Mouse (Mus musculus) forebrain, embryonic 10.5 days (tissue): Measurements from ENCODE around the gene Pcmt1. TPM values are rescaled to one million over a fixed set of nuclear protein-coding genes. Genes with fewer than 3 reads are reported as not detected.
"Not testable (repeated sequence)": the region's sequence is repeated elsewhere in the genome, so short reads cannot be mapped to it uniquely, and the experiment has no call there.

Experiments used
- DNase-seq: peaks from one replicate; pipeline ENCODE4 v3.0.0-alpha.2; 2017; ENCODE audit warnings: low spot score; ENCODE audit errors: extremely low spot score
- H3K27ac ChIP-seq: fragments of 300-500 bp; sonication (generic); 2 replicates; pipeline ENCODE4 v1.5.1; 2016; ENCODE audit warnings: mild to moderate bottlenecking
- H3K27me3 ChIP-seq: fragments of 300-500 bp; sonication (generic); 2 replicates; pipeline ENCODE4 v1.6.1; 2016; ENCODE audit warnings: mild to moderate bottlenecking; ENCODE audit not compliant: poor library complexity, severe bottlenecking
- H3K36me3 ChIP-seq: fragments of 300-500 bp; sonication (generic); replicated peaks from 2 replicates; pipeline ENCODE4 v1.6.1; 2016; ENCODE audit warnings: mild to moderate bottlenecking, moderate library complexity
- H3K4me1 ChIP-seq: fragments of 300-500 bp; sonication (generic); 2 replicates; pipeline ENCODE4 v1.6.1; 2016
- H3K4me3 ChIP-seq: fragments of 300-500 bp; sonication (generic); 2 replicates; pipeline ENCODE4 v1.5.1; 2016; ENCODE audit warnings: mild to moderate bottlenecking, moderate library complexity
- H3K9me3 ChIP-seq: fragments of 300-500 bp; sonication (generic); 2 replicates; pipeline ENCODE4 v1.6.1; 2016; ENCODE audit warnings: mild to moderate bottlenecking, moderate library complexity
- WGBS: fragments of 180-500 bp; shearing (Covaris S2); methylation state at CpG from one replicate; pipeline ENCODE4 v1.1.7; 2016; 5-methylcytosine and 5-hydroxymethylcytosine counted together
- polyA plus RNA-seq: library from polyadenylated mRNA; unstranded; fragments of >200 nt; fragmentation: Nextera tagmentation; extraction: Ambion mirVana; gene quantifications from 2 replicates; pipeline ENCODE4 v1.2.1, GENCODE M21; 2016

Pcmt1 gene
- polyA plus RNA-seq, 1 experiment from 2014 or later = 134 TPM

- Histone ChIP-seq H3K27me3 (no peaks in the 10 kb centered on the region), H3K4me1 (no peaks in the 10 kb centered on the region), H3K27ac (no peak overlapping the region), H3K4me3 (no peak overlapping the region), H3K36me3 (peaks cover 52% of the 10 kb centered on the region), H3K9me3 (no peaks in the 10 kb centered on the region)
- WGBS = 91% methylated on average over 4 of the region's 4 CpGs
- DNase-seq = no peak
Measured at GRCm38 (mm10) chr10:7629092-7629491, 51.8 kb downstream of the Pcmt1 start.

- WGBS = 98% methylated on average over 3 of the region's 3 CpGs
- H3K27ac ChIP-seq = no peak overlapping the region
- no peaks in the 10 kb centered on the region for H3K4me1 ChIP-seq
- no peaks in the 10 kb centered on the region for H3K27me3 ChIP-seq
- H3K4me3 ChIP-seq = no peak overlapping the region
- DNase-seq = no peak
- H3K9me3 ChIP-seq = no peaks in the 10 kb centered on the region
- H3K36me3 ChIP-seq = peaks cover 16% of the 10 kb centered on the region
Measured at GRCm38 (mm10) chr10:7623861-7624518, 56.9 kb downstream of the Pcmt1 start.

GRCm38 (mm10) chr10:7622378-7622777 lies 58.6 kb downstream of the Pcmt1 start:
- H3K9me3 ChIP-seq = no peaks in the 10 kb centered on the region
- 92% methylated on average over 3 of the region's 3 CpGs for WGBS
- no peak overlapping the region for H3K4me3 ChIP-seq
- peaks cover 4% of the 10 kb centered on the region for H3K36me3 ChIP-seq
- no peak for DNase-seq
- no peaks in the 10 kb centered on the region for H3K27me3 ChIP-seq
- no peak overlapping the region for H3K27ac ChIP-seq
- H3K4me1 ChIP-seq = no peaks in the 10 kb centered on the region

- WGBS = 63% methylated on average over 5 of the region's 5 CpGs
- Histone ChIP-seq H3K27ac (no peak overlapping the region), H3K36me3 (no peaks in the 10 kb centered on the region), H3K4me1 (no peaks in the 10 kb centered on the region), H3K4me3 (no peak overlapping the region), H3K27me3 (no peaks in the 10 kb centered on the region), H3K9me3 (no peaks in the 10 kb centered on the region)
- no peak for DNase-seq
Measured at GRCm38 (mm10) chr10:7620723-7621122, 60.2 kb downstream of the Pcmt1 start.

- 85% methylated on average over 5 of the region's 5 CpGs for WGBS
- Histone ChIP-seq H3K27me3 (no peaks in the 10 kb centered on the region), H3K4me3 (no peak overlapping the region), H3K36me3 (peaks cover 1% of the 10 kb centered on the region), H3K4me1 (no peaks in the 10 kb centered on the region), H3K27ac (no peak overlapping the region), H3K9me3 (peaks cover 2% of the 10 kb centered on the region)
- DNase-seq = no peak
Measured at GRCm38 (mm10) chr10:7619821-7620241, 61.1 kb downstream of the Pcmt1 start.

DNA sequence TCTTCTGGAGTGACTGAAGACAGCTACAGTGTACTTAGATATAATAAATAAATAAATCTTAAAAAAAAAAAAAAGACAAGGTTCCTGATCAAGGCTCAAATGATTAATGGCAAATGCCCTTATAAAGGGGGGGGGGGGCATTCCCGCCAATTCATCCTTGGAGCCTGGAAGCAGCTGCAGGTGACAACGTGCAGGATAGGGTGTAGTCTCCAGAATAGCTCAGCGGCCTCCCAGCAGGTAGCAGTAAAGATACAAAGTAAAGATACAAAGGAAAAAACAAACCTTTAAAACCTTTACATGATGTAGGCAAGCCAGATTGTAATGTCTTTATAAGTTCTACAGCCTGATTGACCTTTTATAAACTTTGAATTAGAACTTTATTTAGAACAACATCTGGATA lies 63.4 kb downstream of the Pcmt1 start:
- not testable (repeated sequence) for DNase-seq, H3K27ac ChIP-seq, H3K4me1 ChIP-seq, H3K36me3 ChIP-seq, H3K27me3 ChIP-seq, H3K4me3 ChIP-seq, H3K9me3 ChIP-seq
- WGBS = 33% methylated on average over 3 of the region's 3 CpGs

DNA sequence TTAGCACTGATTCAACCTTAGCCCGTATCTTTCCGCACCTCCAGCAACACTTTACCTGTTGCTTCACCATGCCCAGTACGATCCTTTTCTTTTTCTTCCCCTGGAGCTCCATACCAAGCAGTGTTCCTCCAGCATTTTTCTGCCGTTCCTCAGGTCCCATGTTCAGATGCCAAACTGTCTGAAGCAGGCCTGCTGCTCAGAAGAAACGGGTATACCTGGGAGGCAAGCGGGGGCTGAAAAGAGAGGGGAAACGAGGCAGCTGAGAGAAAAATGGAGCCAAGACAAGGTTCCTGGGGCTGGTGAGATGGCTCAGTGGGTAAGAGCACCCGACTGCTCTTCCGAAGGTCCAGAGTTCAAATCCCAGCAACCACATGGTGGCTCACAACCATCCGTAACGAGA lies 63.8 kb downstream of the Pcmt1 start:
- not testable (repeated sequence) for DNase-seq, H3K27me3 ChIP-seq, H3K27ac ChIP-seq, H3K9me3 ChIP-seq, H3K4me1 ChIP-seq, H3K36me3 ChIP-seq, H3K4me3 ChIP-seq
- 85% methylated on average over 11 of the region's 11 CpGs for WGBS

DNA sequence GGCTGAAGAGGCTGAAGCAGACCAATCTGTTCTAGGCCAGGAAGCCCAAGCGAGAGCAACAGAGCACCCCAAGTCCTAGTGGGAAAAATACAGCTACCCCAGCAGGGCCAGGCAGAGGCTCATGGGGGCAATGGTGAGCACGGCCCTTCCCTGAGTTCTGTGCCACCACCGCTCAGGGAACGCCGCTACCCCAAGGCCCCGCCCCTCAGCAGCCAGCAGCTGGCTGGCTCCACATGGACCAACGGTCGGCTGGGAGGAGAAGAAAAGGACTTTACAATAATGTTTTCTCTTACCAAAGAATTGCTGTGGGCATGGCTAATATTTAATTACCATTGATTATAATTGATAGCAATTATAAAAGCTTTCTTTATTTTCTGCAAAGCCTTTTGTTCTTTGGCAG lies 66.1 kb downstream of the Pcmt1 start:
- H3K36me3 ChIP-seq = peaks cover 4% of the 10 kb centered on the region
- no peak overlapping the region for H3K27ac ChIP-seq
- WGBS = 92% methylated on average over 8 of the region's 8 CpGs
- no peak for DNase-seq
- peaks cover 6% of the 10 kb centered on the region for H3K9me3 ChIP-seq
- H3K27me3 ChIP-seq = no peaks in the 10 kb centered on the region
- no peak overlapping the region for H3K4me3 ChIP-seq
- H3K4me1 ChIP-seq = no peaks in the 10 kb centered on the region

DNA sequence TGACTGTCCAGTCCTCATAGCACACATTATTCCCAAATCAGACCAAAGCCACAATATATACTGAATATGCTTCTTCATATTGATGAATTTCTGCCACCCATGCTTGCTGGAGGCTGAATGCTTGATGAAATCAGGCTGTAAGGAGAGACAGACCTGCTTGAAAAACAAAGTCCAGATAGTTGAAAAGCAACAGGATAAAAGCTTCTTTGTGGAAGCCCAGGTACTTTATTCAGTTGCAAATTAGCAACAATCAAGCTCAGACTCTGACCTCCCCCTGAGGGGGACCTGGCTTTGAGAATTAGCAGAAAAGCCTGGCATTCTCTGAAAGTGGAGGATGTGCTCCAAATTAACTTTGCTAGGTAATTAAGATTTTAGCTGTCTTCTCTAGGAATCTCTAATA lies 68.7 kb downstream of the Pcmt1 start:
- not testable (repeated sequence) for DNase-seq, H3K36me3 ChIP-seq, H3K4me3 ChIP-seq, H3K27ac ChIP-seq, H3K9me3 ChIP-seq, H3K27me3 ChIP-seq, H3K4me1 ChIP-seq

GRCm38 (mm10) chr10:7611647-7612046 lies 69.3 kb downstream of the Pcmt1 start:
- H3K27me3 ChIP-seq = no peaks in the 10 kb centered on the region
- H3K36me3 ChIP-seq = peaks cover 4% of the 10 kb centered on the region
- no peak overlapping the region for H3K27ac ChIP-seq
- no peaks in the 10 kb centered on the region for H3K4me1 ChIP-seq
- H3K4me3 ChIP-seq = no peak overlapping the region
- WGBS = 58% methylated on average over 6 of the region's 6 CpGs
- no peak for DNase-seq
- peaks cover 6% of the 10 kb centered on the region for H3K9me3 ChIP-seq

GRCm38 (mm10) chr10:7608611-7609010 lies 72.3 kb downstream of the Pcmt1 start:
- no peak overlapping the region for H3K27ac ChIP-seq
- H3K4me3 ChIP-seq = no peak overlapping the region
- DNase-seq = no peak
- no peaks in the 10 kb centered on the region for H3K27me3 ChIP-seq
- no peaks in the 10 kb centered on the region for H3K36me3 ChIP-seq
- no peaks in the 10 kb centered on the region for H3K4me1 ChIP-seq
- WGBS = 95% methylated on average over 17 of the region's 17 CpGs
- H3K9me3 ChIP-seq = no peaks in the 10 kb centered on the region

- Histone ChIP-seq H3K9me3 (no peaks in the 10 kb centered on the region), H3K4me1 (no peaks in the 10 kb centered on the region), H3K4me3 (no peak overlapping the region), H3K36me3 (no peaks in the 10 kb centered on the region), H3K27ac (no peak overlapping the region), H3K27me3 (no peaks in the 10 kb centered on the region)
- DNase-seq = no peak
- 94% methylated on average over 2 of the region's 2 CpGs for WGBS
Measured at GRCm38 (mm10) chr10:7606437-7606836, 74.5 kb downstream of the Pcmt1 start.

GRCm38 (mm10) chr10:7605168-7605567 lies 75.8 kb downstream of the Pcmt1 start:
- Histone ChIP-seq H3K27ac (no peak overlapping the region), H3K36me3 (no peaks in the 10 kb centered on the region), H3K4me1 (no peaks in the 10 kb centered on the region), H3K9me3 (no peaks in the 10 kb centered on the region), H3K4me3 (no peak overlapping the region), H3K27me3 (no peaks in the 10 kb centered on the region)
- no peak for DNase-seq
- WGBS = 80% methylated on average over 2 of the region's 2 CpGs

DNA sequence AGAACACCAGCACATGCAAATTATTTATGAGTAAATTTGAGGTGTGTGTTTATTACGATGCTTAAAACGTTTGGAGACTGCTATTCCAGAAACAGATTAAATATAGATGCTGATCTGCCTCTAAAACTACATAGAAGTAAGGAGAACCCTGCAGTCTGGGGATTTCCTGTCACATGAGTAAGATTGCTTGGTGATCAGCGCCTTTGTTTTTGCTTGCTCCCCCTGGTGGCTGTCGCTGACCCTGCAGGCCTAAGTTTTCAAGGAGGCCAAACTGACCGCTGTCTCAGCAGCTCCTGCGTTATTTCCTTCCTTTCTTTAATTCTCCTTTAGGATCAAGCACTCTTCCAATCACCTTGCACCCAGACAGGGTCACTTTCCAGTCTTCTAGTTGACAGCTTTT lies 80.3 kb downstream of the Pcmt1 start:
- Histone ChIP-seq H3K36me3 (no peaks in the 10 kb centered on the region), H3K4me3 (no peak overlapping the region), H3K27me3 (no peaks in the 10 kb centered on the region), H3K4me1 (no peaks in the 10 kb centered on the region), H3K27ac (no peak overlapping the region), H3K9me3 (no peaks in the 10 kb centered on the region)
- 14% methylated on average over 6 of the region's 6 CpGs for WGBS
- DNase-seq = peak; percentile 70
